Mouse (Mus musculus) neural tube, embryonic 15.5 days (tissue): ENCODE measurements around the gene Abhd14b. TPM values are rescaled to one million over a fixed set of nuclear protein-coding genes. Genes with fewer than 3 reads are reported as not detected.
A peak's percentile ranks its signal among the peaks of the same experiment; 100 is the strongest.

Source experiments
- ATAC-seq: fragments of 200-750 bp; cut with Nextera tagmentation; 2 replicates; pipeline ENCODE4 v1.8.0; 2017; ENCODE audit warnings: mild to moderate bottlenecking, moderate TSS enrichment, moderate library complexity; ENCODE audit not compliant: low FRiP score
- H3K27ac ChIP-seq: fragments of 300-500 bp; sonication (generic); replicated peaks from 2 replicates; pipeline ENCODE4 v1.5.1; 2015; ENCODE audit warnings: mild to moderate bottlenecking, inconsistent platforms
- H3K27me3 ChIP-seq: fragments of 300-500 bp; sonication (generic); replicated peaks from 2 replicates; pipeline ENCODE4 v1.6.1; 2015; ENCODE audit warnings: inconsistent platforms
- H3K36me3 ChIP-seq: fragments of 300-500 bp; sonication (generic); 2 replicates; pipeline ENCODE4 v1.6.1; 2015; ENCODE audit warnings: inconsistent platforms
- H3K4me1 ChIP-seq: fragments of 300-500 bp; sonication (generic); 2 replicates; pipeline ENCODE4 v1.6.1; 2015; ENCODE audit warnings: inconsistent platforms
- H3K4me2 ChIP-seq: fragments of 300-500 bp; sonication (generic); 2 replicates; pipeline ENCODE4 v1.6.1; 2015; ENCODE audit warnings: inconsistent platforms, mild to moderate bottlenecking, moderate library complexity
- H3K4me3 ChIP-seq: fragments of 300-500 bp; sonication (generic); replicated peaks from 2 replicates; pipeline ENCODE4 v1.5.1; 2015; ENCODE audit warnings: mild to moderate bottlenecking, inconsistent platforms
- H3K9ac ChIP-seq: fragments of 300-500 bp; sonication (generic); replicated peaks from 2 replicates; pipeline ENCODE4 v1.6.1; 2015; ENCODE audit warnings: mild to moderate bottlenecking, inconsistent platforms
- H3K9me3 ChIP-seq: fragments of 300-500 bp; sonication (generic); replicated peaks from 2 replicates; pipeline ENCODE4 v1.6.1; 2016; ENCODE audit warnings: inconsistent platforms
- WGBS: fragments of 180-500 bp; shearing (Covaris S2); methylation state at CpG from one replicate; pipeline ENCODE4 v1.1.7; 2015; ENCODE audit warnings: mixed read lengths; 5-methylcytosine and 5-hydroxymethylcytosine counted together
- polyA plus RNA-seq: library from polyadenylated mRNA; unstranded; fragments of >200 nt; fragmentation: Nextera tagmentation; extraction: Ambion mirVana; gene quantifications from 2 replicates; pipeline ENCODE4 v1.2.1, GENCODE M21; 2015

Gene Abhd14b
- polyA plus RNA-seq, 1 experiment from 2014 or later: 10.0 TPM

DNA sequence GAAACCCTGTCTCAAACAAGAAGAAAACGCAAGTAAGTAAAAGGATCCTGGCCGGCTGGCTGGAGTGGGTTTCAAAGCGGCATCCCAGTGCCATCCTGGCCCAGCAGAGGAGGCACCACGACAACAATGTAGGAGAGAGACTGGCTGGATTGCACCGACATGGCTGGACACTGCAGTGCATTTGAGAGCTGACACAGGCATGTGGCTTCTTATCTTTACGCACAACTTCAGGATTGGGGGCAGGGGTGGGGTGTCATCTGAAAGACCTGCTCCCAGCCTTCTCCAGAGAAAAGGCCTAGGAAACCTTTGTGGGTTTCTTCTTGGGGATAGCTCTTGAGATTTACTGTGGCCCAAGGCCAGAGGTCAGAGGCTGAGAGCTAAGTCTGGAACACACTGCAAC lies 35.5 kb upstream of the Abhd14b start:
- Histone ChIP-seq H3K4me2 (no peak overlapping the region), H3K27ac (no peak overlapping the region), H3K36me3 (no peaks in the 10 kb centered on the region), H3K4me3 (no peak overlapping the region), H3K27me3 (no peaks in the 10 kb centered on the region), H3K4me1 (no peaks in the 10 kb centered on the region), H3K9me3 (no peaks in the 10 kb centered on the region), H3K9ac (no peak overlapping the region)
- no peak for ATAC-seq
- WGBS: 77% methylated on average over 6 of the region's 6 CpGs

DNA sequence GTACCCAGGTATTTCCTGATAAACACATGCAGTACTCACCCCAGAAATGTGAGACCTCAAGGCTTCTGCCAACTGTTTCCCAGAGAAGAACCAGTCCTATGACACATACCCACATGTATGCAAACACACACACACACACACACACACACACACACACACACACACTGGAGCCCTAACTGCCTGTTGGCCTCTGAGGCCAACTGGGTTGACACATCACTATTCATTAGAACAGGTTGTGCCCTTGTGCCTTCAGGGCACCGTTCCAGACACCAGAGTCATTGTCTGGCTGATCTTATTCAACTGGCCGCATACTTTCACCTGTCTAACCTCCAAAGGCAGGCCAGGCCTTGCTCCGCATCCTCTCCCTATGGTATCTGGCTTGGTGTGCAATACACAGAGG lies 35.0 kb upstream of the Abhd14b start:
- no peak overlapping the region for H3K9ac ChIP-seq
- no peak overlapping the region for H3K4me2 ChIP-seq
- WGBS: 85% methylated on average over 3 of the region's 3 CpGs
- H3K9me3 ChIP-seq: no peaks in the 10 kb centered on the region
- H3K36me3 ChIP-seq: no peaks in the 10 kb centered on the region
- H3K27me3 ChIP-seq: no peaks in the 10 kb centered on the region
- no peak overlapping the region for H3K4me3 ChIP-seq
- ATAC-seq: no peak
- no peak overlapping the region for H3K27ac ChIP-seq
- H3K4me1 ChIP-seq: peaks cover 1% of the 10 kb centered on the region

DNA sequence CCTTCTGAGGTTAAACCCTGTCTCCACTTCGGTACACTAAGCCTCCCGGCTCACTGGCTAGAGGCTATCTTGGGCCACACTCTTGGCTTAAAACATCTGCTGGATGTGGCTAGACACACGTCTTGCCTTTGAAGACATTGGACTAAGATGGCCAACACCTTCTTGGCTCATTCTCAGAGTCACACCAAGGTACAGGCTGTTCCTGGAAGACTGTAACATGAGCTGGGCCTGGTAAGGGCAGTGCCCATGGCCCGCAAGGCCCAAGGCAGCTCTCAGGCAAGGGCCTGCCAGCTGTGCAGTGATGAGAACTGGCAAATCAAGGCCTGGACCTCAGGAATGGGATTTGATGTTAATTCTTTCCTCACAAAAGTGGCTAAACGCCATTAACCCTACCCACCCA lies 33.7 kb upstream of the Abhd14b start:
- H3K4me1 ChIP-seq: peaks cover 15% of the 10 kb centered on the region
- no peak overlapping the region for H3K27ac ChIP-seq
- H3K9me3 ChIP-seq: no peaks in the 10 kb centered on the region
- no peak overlapping the region for H3K9ac ChIP-seq
- 91% methylated on average over 5 of the region's 5 CpGs for WGBS
- ATAC-seq: no peak
- H3K4me3 ChIP-seq: no peak overlapping the region
- H3K27me3 ChIP-seq: no peaks in the 10 kb centered on the region
- H3K36me3 ChIP-seq: no peaks in the 10 kb centered on the region
- H3K4me2 ChIP-seq: no peak overlapping the region

DNA sequence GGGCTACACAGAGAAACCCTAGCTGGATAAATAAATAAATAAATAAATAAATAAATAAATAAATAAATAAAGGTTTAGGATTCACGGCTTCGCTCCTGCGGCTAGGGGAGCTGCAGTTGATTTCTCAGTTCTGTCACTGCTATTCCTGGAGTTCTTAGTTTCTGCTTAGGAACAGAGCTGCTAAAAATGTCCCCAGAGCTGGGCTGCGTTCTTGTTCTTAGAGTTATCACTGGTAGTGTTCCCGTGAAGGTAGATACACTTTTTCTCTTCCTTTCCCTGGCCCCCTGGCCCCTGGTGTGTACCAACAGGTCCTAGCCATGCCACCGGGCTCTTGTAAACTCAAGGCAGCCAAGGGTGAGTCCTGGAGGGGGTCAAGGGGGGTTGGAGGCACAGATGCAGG lies 30.4 kb upstream of the Abhd14b start:
- Histone ChIP-seq H3K4me3 (no peak overlapping the region), H3K4me1 (peaks cover 33% of the 10 kb centered on the region), H3K27ac (no peak overlapping the region), H3K9me3 (no peaks in the 10 kb centered on the region), H3K9ac (no peak overlapping the region), H3K4me2 (no peak overlapping the region), H3K27me3 (no peaks in the 10 kb centered on the region; the same call in 1 of the 2 replicates), H3K36me3 (no peaks in the 10 kb centered on the region)
- no peak for ATAC-seq
- WGBS: 90% methylated on average over 6 of the region's 6 CpGs

DNA sequence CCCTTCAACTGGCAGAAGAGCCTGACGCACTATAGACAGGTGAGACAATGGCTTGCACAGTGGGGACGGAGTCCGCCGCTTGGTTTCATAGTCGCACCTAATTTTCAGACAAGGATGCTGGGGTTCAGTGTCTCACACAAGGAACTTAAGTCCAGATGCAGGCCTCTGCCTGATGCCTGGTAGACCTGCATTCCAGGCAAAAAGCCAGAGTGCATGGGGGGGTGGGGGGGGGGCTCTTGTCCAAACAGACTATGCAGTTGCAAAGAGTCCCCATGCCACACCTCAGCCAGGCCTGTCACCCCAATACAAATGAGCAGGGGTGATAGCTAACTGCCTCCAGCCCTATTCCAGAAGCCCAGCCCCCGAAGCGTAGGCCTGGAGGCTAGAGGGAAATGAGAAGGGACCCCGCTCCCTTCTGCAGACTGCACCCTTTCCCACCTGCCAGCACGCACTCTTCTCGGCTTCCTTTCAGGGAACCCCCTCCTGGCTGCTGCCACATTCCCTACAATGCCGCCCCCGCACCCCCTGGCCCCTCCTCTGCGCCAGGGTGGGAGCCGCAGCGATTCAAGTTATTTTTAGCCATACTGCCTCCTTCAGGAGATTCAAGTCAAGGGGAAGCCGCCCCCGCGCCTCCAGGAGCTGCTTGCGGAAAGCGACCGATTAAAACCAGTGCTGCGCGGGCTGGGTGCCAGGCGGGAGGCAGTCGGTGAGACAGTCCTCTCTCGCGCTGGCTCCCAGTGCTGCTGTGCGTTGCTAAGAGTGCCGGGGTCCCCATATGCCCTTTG lies 29.2 kb upstream of the Abhd14b start:
- ATAC-seq: peak; percentile 32
- 16% methylated on average over 29 of the region's 29 CpGs for WGBS
- Histone ChIP-seq H3K27me3 (no peaks in the 10 kb centered on the region; the same call in 1 of the 2 replicates), H3K9me3 (no peaks in the 10 kb centered on the region), H3K36me3 (no peaks in the 10 kb centered on the region), H3K9ac (peak overlapping the region; percentile 47), H3K4me2 (peak overlapping the region; percentile 67), H3K4me3 (peak overlapping the region; percentile 32), H3K4me1 (peaks cover 36% of the 10 kb centered on the region), H3K27ac (peak overlapping the region; percentile 60)

DNA sequence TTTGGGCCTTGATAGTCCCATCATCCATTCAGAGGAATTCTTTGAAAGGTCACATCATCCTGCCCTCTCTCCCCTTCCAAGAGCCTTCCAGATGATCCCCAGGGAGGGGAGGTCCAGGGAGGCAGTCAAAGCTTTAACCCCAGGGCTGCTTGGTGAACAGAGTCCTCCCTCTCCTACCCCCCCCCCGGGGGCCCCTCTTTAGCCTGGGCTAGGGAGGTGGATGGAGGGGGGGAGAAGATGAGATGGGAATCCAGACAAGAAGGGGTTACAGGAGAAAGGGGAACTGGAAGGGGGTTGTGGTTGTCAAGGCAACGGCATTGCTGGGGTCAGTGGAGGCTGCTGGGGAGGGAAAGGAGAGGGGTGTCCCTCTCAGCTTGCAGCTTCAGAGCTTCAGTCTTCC lies 26.7 kb upstream of the Abhd14b start:
- Histone ChIP-seq H3K9ac (no peak overlapping the region; the same call in 1 of the 2 replicates), H3K4me3 (no peak overlapping the region), H3K4me1 (peaks cover 36% of the 10 kb centered on the region), H3K27me3 (no peaks in the 10 kb centered on the region; the same call in 1 of the 2 replicates), H3K9me3 (no peaks in the 10 kb centered on the region), H3K4me2 (peak overlapping the region; percentile 41; the same call in 1 of the 2 replicates), H3K36me3 (no peaks in the 10 kb centered on the region), H3K27ac (no peak overlapping the region)
- WGBS: 0% methylated on average over 2 of the region's 2 CpGs
- no peak for ATAC-seq

DNA sequence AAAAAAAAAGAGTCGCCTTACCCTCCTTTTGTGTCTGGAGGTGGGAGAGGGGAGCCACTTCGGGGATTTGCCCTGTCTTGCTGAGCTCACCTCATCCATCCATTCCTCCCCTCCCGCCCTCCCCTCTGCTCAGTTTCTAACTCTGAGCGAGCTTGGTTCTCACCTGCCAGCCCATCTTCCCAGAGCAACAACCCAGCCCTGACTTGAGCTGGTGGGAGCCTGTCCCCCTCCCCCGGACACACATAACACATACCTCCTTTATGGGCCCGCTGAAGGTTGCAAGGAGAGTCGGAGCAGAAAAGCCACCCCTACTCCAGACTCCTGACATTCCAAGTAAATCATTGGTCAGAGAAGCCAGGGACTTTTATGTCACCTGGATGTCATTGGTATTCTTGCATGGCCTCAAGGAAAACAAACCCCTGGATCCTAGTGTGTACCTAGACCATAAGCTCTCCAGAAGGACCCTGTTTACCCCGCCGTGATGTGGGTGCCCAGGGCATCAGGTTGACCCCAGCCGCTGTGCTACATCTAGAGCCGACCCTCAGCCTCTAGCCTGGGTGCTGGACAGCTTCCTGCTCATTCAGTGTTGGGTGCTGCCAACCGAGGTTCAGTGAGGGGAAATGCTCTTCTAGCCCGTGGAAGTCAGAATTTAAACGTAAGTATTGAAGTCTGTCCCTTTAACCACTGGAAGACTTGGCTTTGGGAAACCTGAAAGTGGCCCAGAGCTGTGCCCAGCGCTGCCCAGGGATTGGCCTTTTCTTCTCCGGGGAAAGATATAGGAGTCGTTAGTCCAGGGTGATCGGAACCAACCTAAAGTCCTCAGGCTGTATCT lies 26.0 kb upstream of the Abhd14b start:
- no peak overlapping the region; the same call in 1 of the 2 replicates for H3K9ac ChIP-seq

DNA sequence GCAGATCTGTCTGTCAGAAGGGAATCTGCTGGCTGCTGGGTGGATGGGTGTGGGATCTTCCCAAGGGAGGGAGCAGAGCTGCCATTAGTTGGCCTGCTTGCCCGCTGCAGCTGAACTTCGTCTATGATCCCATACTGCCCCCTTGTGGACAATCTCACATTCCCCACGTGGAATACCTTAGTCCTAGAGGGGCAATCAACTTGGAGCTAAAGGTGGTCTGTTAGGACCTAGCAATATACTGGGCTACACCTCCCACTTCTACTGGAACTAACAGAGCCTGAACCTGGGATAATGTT lies 25.4 kb upstream of the Abhd14b start:
- Histone ChIP-seq H3K27ac (no peak overlapping the region), H3K4me3 (no peak overlapping the region), H3K4me2 (peak overlapping the region; percentile 41), H3K4me1 (peaks cover 36% of the 10 kb centered on the region), H3K9me3 (no peaks in the 10 kb centered on the region), H3K27me3 (no peaks in the 10 kb centered on the region; the same call in 1 of the 2 replicates), H3K9ac (no peak overlapping the region), H3K36me3 (no peaks in the 10 kb centered on the region)
- 0% methylated on average over 3 of the region's 3 CpGs for WGBS
- peak; percentile 71; the same call in 1 of the 2 replicates for ATAC-seq

More for the DNA sequence above, 26.0 kb upstream of the Abhd14b start:
- H3K4me3 ChIP-seq: no peak overlapping the region
- peaks cover 36% of the 10 kb centered on the region for H3K4me1 ChIP-seq
- peak; percentile 12; the same call in 1 of the 2 replicates for ATAC-seq
- no peak overlapping the region for H3K27ac ChIP-seq
- no peaks in the 10 kb centered on the region for H3K9me3 ChIP-seq
- no peaks in the 10 kb centered on the region; the same call in 1 of the 2 replicates for H3K27me3 ChIP-seq
- no peaks in the 10 kb centered on the region for H3K36me3 ChIP-seq
- peak overlapping the region; percentile 41 for H3K4me2 ChIP-seq
- whole genome bisulfite sequencing: 7% methylated on average over 18 of the region's 18 CpGs

DNA sequence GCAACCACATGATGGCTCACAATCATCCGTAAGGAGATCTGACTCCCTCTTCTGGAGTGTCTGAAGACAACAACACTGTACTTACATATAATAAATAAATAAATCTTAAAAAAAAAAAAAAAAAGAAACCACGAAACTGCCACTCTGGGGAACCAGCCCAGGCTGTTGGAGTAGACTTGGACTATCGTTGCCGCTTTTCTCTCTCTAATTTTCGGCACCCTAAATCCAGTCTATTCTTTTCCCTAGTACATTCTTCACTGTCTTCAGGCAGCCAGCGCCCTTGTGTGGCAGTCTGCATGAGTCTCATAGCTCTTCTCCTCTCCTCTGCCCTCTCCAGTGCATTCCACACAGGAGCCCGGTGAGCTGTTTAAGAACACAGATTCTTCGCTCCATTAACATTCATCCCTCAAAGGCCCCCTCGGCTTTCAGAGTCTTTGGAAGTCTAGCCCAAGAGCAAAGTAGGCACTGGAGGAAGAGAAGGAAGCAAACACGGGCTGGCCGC lies 18.5 kb upstream of the Abhd14b start:
- peaks cover 25% of the 10 kb centered on the region for H3K4me1 ChIP-seq
- WGBS: 13% methylated on average over 11 of the region's 11 CpGs

DNA sequence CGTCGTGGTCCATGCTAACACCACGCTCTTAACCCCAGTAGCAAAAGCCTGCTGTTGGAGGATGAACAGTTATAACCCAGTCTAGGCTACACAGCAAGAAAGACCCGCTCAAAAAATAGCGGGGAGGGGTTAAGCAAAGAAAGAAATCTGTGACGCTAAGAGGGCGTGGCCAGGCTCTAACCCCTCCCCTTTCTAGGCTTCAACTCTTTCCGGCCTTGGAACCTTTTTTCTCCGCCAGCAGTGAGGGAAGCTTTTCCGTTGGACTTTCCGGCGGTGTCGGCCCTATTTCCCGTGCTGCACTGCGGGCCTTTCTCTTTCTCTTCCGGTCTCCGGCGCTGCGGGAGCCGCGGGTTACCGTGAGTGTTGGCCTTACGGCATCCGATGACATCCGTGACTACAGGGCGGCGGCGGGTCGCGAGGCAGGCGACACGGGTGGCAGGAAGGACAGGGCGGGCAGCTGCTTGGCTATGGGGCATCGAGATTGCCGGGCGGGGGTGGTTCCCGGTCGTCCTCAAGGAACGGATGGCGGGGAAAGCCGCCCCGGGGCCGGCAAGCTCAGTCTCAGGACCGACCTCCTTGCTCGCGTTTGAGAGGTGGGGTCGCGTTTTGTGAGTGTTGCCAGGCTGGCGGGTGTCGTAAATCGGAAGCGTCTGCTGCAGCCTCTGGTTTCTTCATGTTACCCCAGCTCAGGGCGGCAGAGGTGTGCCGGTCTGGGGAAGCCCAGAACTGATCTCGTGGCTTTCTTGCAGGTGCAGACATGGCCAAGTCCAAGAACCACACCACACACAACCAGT lies 17.8 kb upstream of the Abhd14b start, which contains the start of gene Rpl29:
Gene Rpl29 (plus strand): TSS at position 234 of the 794 bp plus-strand sequence.
- peak; percentile 89 for ATAC-seq
- H3K27me3 ChIP-seq: no peaks in the 10 kb centered on the region
- peak within 1 kb of the TSS; percentile 81 for H3K4me3 ChIP-seq
- H3K36me3 ChIP-seq: peaks cover 25% of the 10 kb centered on the region
- peak within 1 kb of the TSS; percentile 94 for H3K9ac ChIP-seq
- H3K27ac ChIP-seq: peak within 1 kb of the TSS; percentile 91
- H3K4me2 ChIP-seq: peak within 1 kb of the TSS; percentile 62
- under 1% methylated on average over 55 of the region's 55 CpGs for WGBS
- peaks cover 25% of the 10 kb centered on the region for H3K4me1 ChIP-seq
- H3K9me3 ChIP-seq: no peaks in the 10 kb centered on the region

More for the DNA sequence above, 18.5 kb upstream of the Abhd14b start:
- Histone ChIP-seq H3K4me3 (peak overlapping the region; percentile 81), H3K36me3 (peaks cover 25% of the 10 kb centered on the region), H3K9me3 (no peaks in the 10 kb centered on the region), H3K4me2 (peak overlapping the region; percentile 62), H3K27ac (peak overlapping the region; percentile 91), H3K27me3 (no peaks in the 10 kb centered on the region), H3K9ac (peak overlapping the region; percentile 50)
- ATAC-seq: peak; percentile 69

DNA sequence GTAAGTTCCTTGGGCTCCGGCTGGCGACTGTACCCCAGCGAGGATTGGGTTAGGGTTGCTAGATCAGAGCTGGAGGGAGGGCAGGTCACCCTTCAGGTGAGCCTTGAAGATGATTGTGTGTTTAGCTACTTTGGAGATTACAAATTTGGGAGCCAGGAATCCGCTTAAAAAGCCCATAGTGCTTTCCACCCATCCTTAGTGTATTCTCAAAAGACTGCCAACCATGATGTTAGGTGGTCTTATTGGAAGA lies 17.3 kb upstream of the Abhd14b start:
- Histone ChIP-seq H3K27me3 (no peaks in the 10 kb centered on the region), H3K9ac (peak overlapping the region; percentile 94), H3K4me3 (peak overlapping the region; percentile 81), H3K9me3 (no peaks in the 10 kb centered on the region), H3K4me2 (peak overlapping the region; percentile 62), H3K27ac (peak overlapping the region; percentile 91), H3K4me1 (peaks cover 25% of the 10 kb centered on the region), H3K36me3 (peaks cover 25% of the 10 kb centered on the region)
- ATAC-seq: no peak
- WGBS: 2% methylated on average over 4 of the region's 4 CpGs
